Mouse (Mus musculus) hindbrain, embryonic 11.5 days (tissue): ENCODE data around the gene Smim20. TPM values are rescaled to one million over a fixed set of nuclear protein-coding genes. Genes with fewer than 3 reads are reported as not detected.

Source experiments
- ATAC-seq: fragments of 200-750 bp; cut with Nextera tagmentation; 2 replicates; pipeline ENCODE4 v1.8.0; 2017; ENCODE audit warnings: mild to moderate bottlenecking, moderate TSS enrichment, moderate library complexity; ENCODE audit not compliant: low FRiP score
- DNase-seq: peaks from one replicate; pipeline ENCODE4 v3.0.0-alpha.2; 2015; ENCODE audit warnings: low spot score
- H3K27ac ChIP-seq: fragments of 300-500 bp; sonication (generic); 2 replicates; pipeline ENCODE4 v1.5.1; 2014; ENCODE audit warnings: mild to moderate bottlenecking, low read depth, low read length
- H3K27me3 ChIP-seq: fragments of 300-500 bp; sonication (generic); 2 replicates; pipeline ENCODE4 v1.6.1; 2014; ENCODE audit warnings: mild to moderate bottlenecking, low read length, moderate library complexity, mixed read lengths; ENCODE audit not compliant: control insufficient read depth, insufficient read depth
- H3K36me3 ChIP-seq: fragments of 300-500 bp; sonication (generic); 2 replicates; pipeline ENCODE4 v1.6.1; 2014; ENCODE audit warnings: mild to moderate bottlenecking, low read length, moderate library complexity, mixed read lengths; ENCODE audit not compliant: control insufficient read depth, insufficient read depth
- H3K4me1 ChIP-seq: fragments of 300-500 bp; sonication (generic); replicated peaks from 2 replicates; pipeline ENCODE4 v1.6.1; 2014; ENCODE audit warnings: low read length, mixed read lengths; ENCODE audit not compliant: control insufficient read depth, insufficient read depth
- H3K4me2 ChIP-seq: fragments of 300-500 bp; sonication (generic); replicated peaks from 2 replicates; pipeline ENCODE4 v1.6.1; 2014; ENCODE audit warnings: mild to moderate bottlenecking, low read depth, low read length
- H3K4me3 ChIP-seq: fragments of 300-500 bp; sonication (generic); 2 replicates; pipeline ENCODE4 v1.5.1; 2014; ENCODE audit warnings: low read depth, low read length
- H3K9ac ChIP-seq: fragments of 300-500 bp; sonication (generic); 2 replicates; pipeline ENCODE4 v1.6.1; 2014; ENCODE audit warnings: low read depth, low read length
- H3K9me3 ChIP-seq: fragments of 300-500 bp; sonication (generic); 2 replicates; pipeline ENCODE4 v1.6.1; 2016; ENCODE audit warnings: low read length; ENCODE audit not compliant: control insufficient read depth
- WGBS: fragments of 180-500 bp; shearing (Covaris S2); extraction: QIAGEN DNeasy Blood & Tissue Kit; methylation state at CpG from one replicate; pipeline ENCODE4 v1.1.7; 2014; 5-methylcytosine and 5-hydroxymethylcytosine counted together
- polyA plus RNA-seq: library from polyadenylated mRNA; unstranded; fragments of >200 nt; fragmentation: Nextera tagmentation; extraction: Ambion mirVana; gene quantifications from 2 replicates; pipeline ENCODE4 v1.2.1, GENCODE M21; 2014

The Smim20 gene
- polyA plus RNA-seq, 1 experiment from 2014 or later: 69.2 TPM

- Histone ChIP-seq H3K27me3 (no peaks in the 10 kb centered on the region), H3K9me3 (no peaks in the 10 kb centered on the region), H3K27ac (no peak overlapping the region), H3K36me3 (no peaks in the 10 kb centered on the region), H3K4me2 (no peak overlapping the region), H3K4me3 (no peak overlapping the region), H3K4me1 (no peaks in the 10 kb centered on the region), H3K9ac (no peak overlapping the region)
- no peak for ATAC-seq
- DNase-seq: no peak
- WGBS: 91% methylated on average over 3 of the region's 3 CpGs
These were observed 40.0 kb downstream of the Smim20 start for GRCm38 (mm10) chr5:53306864-53307263.

GRCm38 (mm10) chr5:53307437-53307836, 40.6 kb downstream of the Smim20 start:
- H3K9me3 ChIP-seq: no peaks in the 10 kb centered on the region
- ATAC-seq (no peak), DNase-seq (no peak)
- WGBS: 89% methylated on average over 5 of the region's 5 CpGs
- H3K4me1 ChIP-seq: no peaks in the 10 kb centered on the region
- H3K9ac ChIP-seq: no peak overlapping the region
- no peaks in the 10 kb centered on the region for H3K27me3 ChIP-seq
- H3K27ac ChIP-seq: no peak overlapping the region
- H3K4me3 ChIP-seq: no peak overlapping the region
- no peak overlapping the region for H3K4me2 ChIP-seq
- no peaks in the 10 kb centered on the region for H3K36me3 ChIP-seq

- H3K36me3 ChIP-seq: no peaks in the 10 kb centered on the region
- ATAC-seq: no peak
- no peak overlapping the region for H3K9ac ChIP-seq
- no peak overlapping the region for H3K27ac ChIP-seq
- H3K4me3 ChIP-seq: no peak overlapping the region
- H3K9me3 ChIP-seq: no peaks in the 10 kb centered on the region
- WGBS: 89% methylated on average over 13 of the region's 13 CpGs
- DNase-seq: no peak
- H3K27me3 ChIP-seq: no peaks in the 10 kb centered on the region
- no peaks in the 10 kb centered on the region for H3K4me1 ChIP-seq
- no peak overlapping the region for H3K4me2 ChIP-seq
These were observed 47.7 kb downstream of the Smim20 start for GRCm38 (mm10) chr5:53314404-53315167.

GRCm38 (mm10) chr5:53315829-53316228, 48.9 kb downstream of the Smim20 start:
- H3K27ac ChIP-seq: no peak overlapping the region
- H3K36me3 ChIP-seq: no peaks in the 10 kb centered on the region
- H3K4me3 ChIP-seq: no peak overlapping the region
- H3K27me3 ChIP-seq: no peaks in the 10 kb centered on the region
- DNase-seq: no peak
- no peak overlapping the region for H3K9ac ChIP-seq
- no peak overlapping the region for H3K4me2 ChIP-seq
- no peaks in the 10 kb centered on the region for H3K9me3 ChIP-seq
- no peak for ATAC-seq
- WGBS: 67% methylated on average over 2 of the region's 2 CpGs
- no peaks in the 10 kb centered on the region for H3K4me1 ChIP-seq

GRCm38 (mm10) chr5:53317396-53317795, 50.5 kb downstream of the Smim20 start:
- no peaks in the 10 kb centered on the region for H3K9me3 ChIP-seq
- H3K9ac ChIP-seq: no peak overlapping the region
- H3K4me1 ChIP-seq: no peaks in the 10 kb centered on the region
- no peak for ATAC-seq
- no peak overlapping the region for H3K4me3 ChIP-seq
- H3K36me3 ChIP-seq: no peaks in the 10 kb centered on the region
- H3K4me2 ChIP-seq: no peak overlapping the region
- DNase-seq: no peak
- no peak overlapping the region for H3K27ac ChIP-seq
- WGBS: 78% methylated on average over 3 of the region's 3 CpGs
- no peaks in the 10 kb centered on the region for H3K27me3 ChIP-seq

GRCm38 (mm10) chr5:53317885-53318466, 51.1 kb downstream of the Smim20 start:
- H3K4me1 ChIP-seq: no peaks in the 10 kb centered on the region
- DNase-seq: no peak
- WGBS: 83% methylated on average over 7 of the region's 7 CpGs
- H3K27ac ChIP-seq: no peak overlapping the region
- no peak for ATAC-seq
- H3K27me3 ChIP-seq: no peaks in the 10 kb centered on the region
- H3K9me3 ChIP-seq: no peaks in the 10 kb centered on the region
- H3K4me3 ChIP-seq: no peak overlapping the region
- H3K4me2 ChIP-seq: no peak overlapping the region
- H3K9ac ChIP-seq: no peak overlapping the region
- H3K36me3 ChIP-seq: no peaks in the 10 kb centered on the region

GRCm38 (mm10) chr5:53320331-53320730, 53.4 kb downstream of the Smim20 start:
- no peak overlapping the region for H3K9ac ChIP-seq
- H3K4me1 ChIP-seq: no peaks in the 10 kb centered on the region
- no peak overlapping the region for H3K27ac ChIP-seq
- no peaks in the 10 kb centered on the region for H3K27me3 ChIP-seq
- no peaks in the 10 kb centered on the region for H3K36me3 ChIP-seq
- H3K4me2 ChIP-seq: no peak overlapping the region
- no peak overlapping the region for H3K4me3 ChIP-seq
- ATAC-seq (no peak), DNase-seq (no peak)
- no peaks in the 10 kb centered on the region for H3K9me3 ChIP-seq
- 60% methylated on average over 3 of the region's 3 CpGs for WGBS

- Histone ChIP-seq H3K4me1 (no peaks in the 10 kb centered on the region), H3K27ac (no peak overlapping the region), H3K4me2 (no peak overlapping the region), H3K27me3 (no peaks in the 10 kb centered on the region), H3K36me3 (no peaks in the 10 kb centered on the region), H3K4me3 (no peak overlapping the region), H3K9me3 (no peaks in the 10 kb centered on the region), H3K9ac (no peak overlapping the region)
- DNase-seq: no peak
- 93% methylated on average over 9 of the region's 9 CpGs for WGBS
- no peak for ATAC-seq
These were observed 55.0 kb downstream of the Smim20 start for GRCm38 (mm10) chr5:53321901-53322300.

- H3K4me1 ChIP-seq: no peaks in the 10 kb centered on the region
- 81% methylated on average over 11 of the region's 11 CpGs for WGBS
- no peaks in the 10 kb centered on the region for H3K27me3 ChIP-seq
- ATAC-seq (no peak), DNase-seq (no peak)
- H3K27ac ChIP-seq: no peak overlapping the region
- no peaks in the 10 kb centered on the region for H3K36me3 ChIP-seq
- H3K9ac ChIP-seq: no peak overlapping the region
- H3K4me3 ChIP-seq: no peak overlapping the region
- no peaks in the 10 kb centered on the region for H3K9me3 ChIP-seq
- H3K4me2 ChIP-seq: no peak overlapping the region
These were observed 55.6 kb downstream of the Smim20 start for GRCm38 (mm10) chr5:53322471-53322870.
